Comparison of ENCODE assay signal across 19 mouse cellular contexts in genomic region chr2:31133981-31134380, GRCm38 (mm10).
"Had no signal": no experiment of that assay in that cellular context is flagged by ENCODE, and none has a peak within 500 bp of the region (broad histone marks: within the 10 kb centered on the region; RNA-seq: fewer than 3 reads in every experiment).

No protein-coding gene starts in this region.

- H3K36me3 ChIP-seq: limb, embryonic 12.5 days; limb, embryonic 15.5 days; lung, embryonic 15.5 days; midbrain, embryonic 10.5 days; neural tube, embryonic 13.5 days had no signal

- ATAC-seq: intestine, postnatal 0 days had no signal

- H3K4me2 ChIP-seq: limb, embryonic 12.5 days; limb, embryonic 15.5 days; liver, embryonic 11.5 days; lung, embryonic 15.5 days; neural tube, embryonic 13.5 days had no signal

- H3K9me3 ChIP-seq: limb, embryonic 12.5 days; limb, embryonic 15.5 days; lung, embryonic 15.5 days; megakaryocyte, embryonic 14.5 days; midbrain, embryonic 10.5 days; neural tube, embryonic 13.5 days had no signal

- H3K27ac ChIP-seq: limb, embryonic 12.5 days; limb, embryonic 15.5 days; liver, embryonic 14.5 days; lung, embryonic 15.5 days; midbrain, embryonic 10.5 days; neural tube, embryonic 13.5 days had no signal

- H3K4me3 ChIP-seq: limb, embryonic 12.5 days; limb, embryonic 15.5 days; lung, embryonic 15.5 days; megakaryocyte, embryonic 14.5 days; midbrain, embryonic 10.5 days; neural tube, embryonic 13.5 days had no signal

- H3K27me3 ChIP-seq: limb, embryonic 12.5 days; limb, embryonic 15.5 days; lung, embryonic 15.5 days; megakaryocyte, embryonic 14.5 days; neural tube, embryonic 13.5 days had no signal

- H3K9ac ChIP-seq: limb, embryonic 12.5 days; limb, embryonic 15.5 days; liver, embryonic 14.5 days; lung, embryonic 15.5 days; neural tube, embryonic 13.5 days had no signal

- DNase-seq: kidney, adult 8-10 months; kidney, postnatal 14 days; kidney, postnatal 4 days; left cerebral cortex, postnatal 4 days; lung, adult 18-20 months; lung, postnatal 10 days; lung, postnatal 36 days; midbrain, embryonic 14.5 days; thymus, adult 18-20 months; thymus, postnatal 4 days had no signal
